Mouse (Mus musculus) left cerebral cortex, postnatal 14 days (tissue): Measurements from ENCODE around the gene Rassf1. TPM values are rescaled to one million over a fixed set of nuclear protein-coding genes. Genes with fewer than 3 reads are reported as not detected.
A peak's percentile ranks its signal among the peaks of the same experiment; 100 is the strongest.

Experiments
- DNase-seq, 2 experiments: peaks; one replicate each; pipeline ENCODE4 v3.0.0; 2021 to 2022; ENCODE audit warnings: low spot score in 2 of 2, mixed read lengths in 1 of 2
- intact Hi-C: fragments of 180-260 bp; cut with DNase I; formaldehyde crosslinking; loops from one replicate; pipeline ENCODE4 v1.15.1; 2025
- total RNA-seq, 2 experiments: library from RNA; stranded (reverse); gene quantifications; 2 replicates each; pipeline ENCODE4 v1.2.3; 2021

Gene Rassf1
- total RNA-seq, 2 experiments from 2014 or later = 14.0 to 14.6 TPM

- no peak for DNase-seq
- intact Hi-C loops = loop anchor here (10.0 kb wide), 1 partner anchor 643 kb away; the partner anchor contains the start of gene Manf
These were observed 13.1 kb upstream of the Rassf1 start for GRCm38 (mm10) chr9:107538231-107538630.

GRCm38 (mm10) chr9:107538711-107539110, 12.6 kb upstream of the Rassf1 start:
- no peak for DNase-seq
- intact Hi-C loops = loop anchor here (10.0 kb wide), 1 partner anchor 644 kb away; the partner anchor contains the start of gene Manf

GRCm38 (mm10) chr9:107539940-107540339, 11.4 kb upstream of the Rassf1 start:
- intact Hi-C loops = loop anchor here (10.0 kb wide), 1 partner anchor 645 kb away; the partner anchor contains the start of gene Manf
- no peak for DNase-seq

- DNase-seq = no peak
- intact Hi-C loops = no loop called here
These were observed 10.9 kb upstream of the Rassf1 start for GRCm38 (mm10) chr9:107540420-107540819.

GRCm38 (mm10) chr9:107541005-107541404, 10.3 kb upstream of the Rassf1 start:
- intact Hi-C loops = no loop called here
- no peak for DNase-seq

- intact Hi-C loops = no loop called here
- DNase-seq = peak; percentile 92 to 94
These were observed 9.6 kb upstream of the Rassf1 start, which contains the start of the genes Cyb561d2 and Nprl2 for GRCm38 (mm10) chr9:107541474-107542351. Cyb561d2 (minus strand) TSS chr9:107542193. Nprl2 (plus strand) TSS chr9:107542226.

- no peak for DNase-seq
- intact Hi-C loops = no loop called here
These were observed 9.0 kb upstream of the Rassf1 start for GRCm38 (mm10) chr9:107542352-107542686.

- DNase-seq = no peak
- intact Hi-C loops = no loop called here
These were observed 8.6 kb upstream of the Rassf1 start for GRCm38 (mm10) chr9:107542721-107543120.

GRCm38 (mm10) chr9:107543299-107543698, 8.1 kb upstream of the Rassf1 start:
- intact Hi-C loops = no loop called here
- DNase-seq = no peak

- intact Hi-C loops = no loop called here
- DNase-seq = no peak
These were observed 7.1 kb upstream of the Rassf1 start for GRCm38 (mm10) chr9:107544196-107544700.

GRCm38 (mm10) chr9:107544729-107545128, 6.6 kb upstream of the Rassf1 start:
- no peak for DNase-seq
- intact Hi-C loops = no loop called here

GRCm38 (mm10) chr9:107545199-107545598, 6.2 kb upstream of the Rassf1 start:
- DNase-seq = no peak
- intact Hi-C loops = no loop called here

GRCm38 (mm10) chr9:107545602-107546001, 5.8 kb upstream of the Rassf1 start:
- intact Hi-C loops = no loop called here

GRCm38 (mm10) chr9:107547026-107547425, 4.3 kb upstream of the Rassf1 start, which contains the start of gene Zmynd10:
Zmynd10 (plus strand) TSS chr9:107547298.
- intact Hi-C loops = no loop called here
- peak; percentile 90 to 92 for DNase-seq

More at GRCm38 (mm10) chr9:107545602-107546001, 5.8 kb upstream of the Rassf1 start:
- peak; percentile 79 to 81 for DNase-seq

GRCm38 (mm10) chr9:107547957-107548356, 3.4 kb upstream of the Rassf1 start:
- DNase-seq = no peak
- intact Hi-C loops = no loop called here

- intact Hi-C loops = no loop called here
- DNase-seq = no peak
These were observed 2.5 kb upstream of the Rassf1 start for GRCm38 (mm10) chr9:107548820-107549219.

GRCm38 (mm10) chr9:107549297-107550074, 1.9 kb upstream of the Rassf1 start:
- DNase-seq = no peak
- intact Hi-C loops = no loop called here

- no peak for DNase-seq
- intact Hi-C loops = no loop called here
These were observed 751 bp upstream of the Rassf1 start for GRCm38 (mm10) chr9:107550491-107551116.

GRCm38 (mm10) chr9:107551890-107552355, 568 bp downstream of the Rassf1 start:
- DNase-seq = no peak
- intact Hi-C loops = no loop called here
